Mouse (Mus musculus) layer of hippocampus, postnatal 36 days (tissue): ENCODE data around the gene Trpv4. TPM values are rescaled to one million over a fixed set of nuclear protein-coding genes. Genes with fewer than 3 reads are reported as not detected.

Experiments used
- DNase-seq, 2 experiments: peaks; one replicate each; pipeline ENCODE4 v3.0.0; 2022
- total RNA-seq, 2 experiments: library from RNA; stranded (reverse); gene quantifications; 2 replicates each; pipeline ENCODE4 v1.2.3; 2021

The Trpv4 gene
- total RNA-seq, 2 experiments from 2014 or later = 1.2 to 2.0 TPM

DNA sequence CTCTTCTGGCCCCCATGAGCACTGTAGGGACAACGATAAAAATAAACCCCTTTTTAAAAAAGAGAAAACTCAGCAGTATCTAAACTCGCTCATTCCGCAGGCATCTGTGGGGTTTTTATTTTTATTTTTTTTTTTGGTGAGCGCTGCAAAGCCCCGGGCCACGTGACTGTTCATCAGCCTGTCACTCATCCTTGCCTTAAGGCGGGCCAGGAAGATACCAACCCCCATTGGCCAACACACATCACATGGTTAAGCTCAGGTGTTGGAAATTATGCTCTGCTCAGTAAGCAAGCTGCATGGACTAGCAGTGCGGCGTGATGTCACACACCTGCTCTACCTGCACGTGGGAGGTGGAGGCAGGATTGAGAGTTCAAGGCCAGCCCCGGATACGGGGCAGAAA lies 40.4 kb downstream of the Trpv4 start:
- no peak for DNase-seq

DNA sequence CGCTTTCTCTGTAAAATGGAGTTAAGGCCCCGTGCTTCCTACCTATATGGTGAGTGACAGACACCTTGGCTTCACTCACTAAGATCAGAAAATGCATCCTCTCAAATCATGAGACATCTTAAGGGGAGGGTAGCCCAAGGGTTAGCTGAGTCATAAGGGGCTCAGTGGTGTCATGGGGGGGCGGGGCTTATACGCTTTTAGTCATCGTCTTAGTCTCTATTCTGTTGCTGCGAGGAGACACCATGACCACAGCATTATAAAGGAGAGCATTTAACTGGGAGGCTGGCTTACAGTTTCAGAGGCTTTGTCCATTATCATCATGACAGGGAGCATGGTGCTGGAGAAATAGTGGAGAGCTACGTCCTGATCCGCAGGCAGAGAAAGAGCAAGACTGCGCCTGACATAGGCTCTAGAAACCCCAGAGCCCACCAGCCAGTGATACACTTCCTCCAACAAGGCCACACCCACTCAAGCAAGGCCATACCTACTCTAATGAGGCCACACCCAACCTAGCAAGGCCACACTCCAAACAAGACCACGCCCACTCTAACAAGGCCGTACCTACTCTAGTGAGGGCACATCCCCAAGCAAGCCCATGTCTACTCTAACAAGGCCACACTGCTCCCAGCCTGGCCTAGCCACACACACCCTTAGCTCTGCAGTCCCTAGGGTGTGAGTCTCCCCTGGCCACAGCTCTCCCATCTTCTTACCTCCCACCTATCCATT lies 41.7 kb downstream of the Trpv4 start:
- DNase-seq = no peak

DNA sequence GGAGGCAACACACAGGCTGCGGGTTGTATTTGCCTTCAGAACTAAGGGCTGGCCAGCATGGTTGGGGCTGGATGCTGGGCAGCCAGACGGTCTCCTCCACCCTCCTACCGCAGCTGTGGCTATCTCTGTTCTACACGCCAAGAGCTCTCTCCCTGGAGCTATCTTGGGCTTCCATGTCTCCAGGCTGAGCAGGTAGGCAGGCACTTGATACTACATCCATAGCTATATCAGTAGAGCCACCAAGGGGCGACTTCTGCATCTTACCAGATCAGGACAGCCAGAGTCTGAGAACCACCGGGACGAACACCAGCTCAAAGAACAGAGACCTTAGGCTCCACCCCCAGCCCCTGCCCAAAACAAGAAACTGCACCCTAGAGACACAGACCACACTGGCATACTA lies 43.4 kb downstream of the Trpv4 start:
- no peak for DNase-seq

DNA sequence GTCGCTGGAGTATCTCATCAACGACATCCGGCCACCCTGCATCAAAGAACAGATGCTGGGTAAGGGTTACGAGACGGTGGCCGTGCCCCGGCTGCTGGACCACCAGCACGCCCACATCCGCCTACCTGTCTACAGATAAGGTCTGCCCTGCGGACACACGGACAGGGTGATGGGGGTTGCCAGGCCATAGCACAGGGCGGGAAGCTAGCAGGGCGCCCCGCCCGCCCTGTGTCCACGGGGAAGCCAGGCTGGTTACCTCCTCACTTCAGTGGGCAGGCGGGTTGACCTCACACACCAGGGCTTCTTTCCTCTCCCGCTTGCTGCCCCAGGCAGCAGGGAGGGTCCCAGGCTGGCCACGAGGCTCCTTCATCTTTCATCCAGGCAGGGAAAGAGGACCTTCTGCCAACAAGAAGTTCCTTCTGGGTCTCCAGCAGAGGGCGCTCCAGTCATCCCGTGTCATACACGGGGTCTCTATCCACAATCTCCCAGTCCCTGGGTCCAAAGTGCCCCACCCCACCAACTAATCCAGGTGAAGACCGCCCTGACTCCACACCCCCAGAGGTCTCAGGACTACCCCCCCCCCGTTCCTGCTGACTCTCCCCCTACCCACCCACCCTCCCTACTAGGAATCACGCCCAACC lies 46.1 kb downstream of the Trpv4 start:
- no peak for DNase-seq

DNA sequence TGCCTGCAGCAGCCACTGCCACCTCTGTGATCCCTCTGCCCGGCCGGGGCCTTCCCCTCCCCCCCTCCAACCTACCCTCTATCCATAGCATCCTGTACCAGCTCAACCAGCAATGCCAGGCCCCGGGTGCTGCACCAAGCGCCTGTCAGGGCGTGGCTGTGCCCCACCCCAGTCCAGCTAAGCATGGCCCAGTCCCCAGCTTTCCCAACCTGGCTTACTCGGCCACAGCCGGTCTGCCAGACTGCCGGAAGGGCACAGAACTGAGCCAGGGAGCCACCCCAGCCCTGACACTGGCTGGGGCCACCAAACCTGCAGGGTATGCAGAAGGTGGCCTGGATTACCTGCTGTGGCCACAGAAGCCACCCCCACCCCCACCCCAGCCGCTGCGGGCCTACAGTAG lies 47.0 kb downstream of the Trpv4 start:
- DNase-seq = no peak

DNA sequence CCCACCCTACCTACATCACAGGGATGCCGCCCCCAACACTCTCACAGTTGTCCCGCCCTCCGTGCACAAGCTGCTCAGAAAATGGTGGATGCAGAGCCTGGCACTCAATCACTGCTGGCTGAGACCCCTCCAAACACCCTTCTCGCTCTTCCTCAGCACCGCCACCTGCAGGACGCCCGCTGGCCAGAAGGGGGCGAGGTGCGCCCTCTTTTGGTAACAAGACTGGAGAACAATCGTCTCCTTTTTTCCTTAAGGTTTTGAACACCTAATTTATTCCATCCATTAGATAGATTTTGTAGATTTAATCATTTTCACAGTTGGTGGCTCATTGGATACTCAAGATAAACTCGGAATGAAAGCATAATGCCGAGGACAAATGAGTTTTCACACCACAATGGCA lies 49.7 kb downstream of the Trpv4 start:
- peak; percentile 71 to 75 for DNase-seq

DNA sequence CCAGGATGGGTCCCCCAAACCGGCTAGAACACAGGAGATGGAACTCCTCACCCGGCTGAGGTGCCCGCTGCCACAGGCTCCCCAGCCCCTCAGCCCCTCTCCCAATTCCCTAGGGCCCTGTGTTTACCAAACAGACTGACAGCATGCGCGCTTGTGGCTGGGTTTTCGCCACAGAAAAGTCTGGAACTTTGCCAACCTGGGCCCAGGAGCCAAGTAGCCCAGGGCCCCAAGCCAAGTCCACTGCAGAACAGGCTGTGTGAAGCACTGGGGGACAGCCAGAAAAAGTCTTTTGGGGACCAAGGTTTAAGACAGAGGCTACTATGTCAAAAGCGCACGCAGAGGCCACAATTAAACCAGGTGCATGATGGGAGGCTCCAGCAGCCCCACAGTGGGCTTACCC lies 50.6 kb downstream of the Trpv4 start:
- DNase-seq = peak; percentile 72 to 75

DNA sequence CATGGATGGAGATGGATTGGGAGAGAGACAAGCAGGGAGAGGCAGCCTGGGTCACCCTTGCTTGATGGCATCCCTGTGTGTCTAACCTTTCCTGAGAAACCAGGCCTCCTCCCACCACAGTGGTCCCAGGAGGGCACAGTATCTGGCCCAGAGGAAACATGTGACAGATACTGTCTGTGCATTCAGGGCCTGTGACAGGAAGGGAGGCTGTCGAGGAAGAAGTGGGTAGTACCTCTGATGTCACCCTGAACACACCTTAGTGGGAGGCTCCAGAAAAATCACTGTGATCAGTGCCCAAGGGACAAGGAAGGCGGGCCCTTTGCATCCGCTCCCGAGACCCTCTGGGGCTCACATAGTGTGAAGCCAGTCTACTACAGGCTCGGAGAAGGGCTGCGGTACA lies 52.2 kb downstream of the Trpv4 start:
- DNase-seq = no peak

DNA sequence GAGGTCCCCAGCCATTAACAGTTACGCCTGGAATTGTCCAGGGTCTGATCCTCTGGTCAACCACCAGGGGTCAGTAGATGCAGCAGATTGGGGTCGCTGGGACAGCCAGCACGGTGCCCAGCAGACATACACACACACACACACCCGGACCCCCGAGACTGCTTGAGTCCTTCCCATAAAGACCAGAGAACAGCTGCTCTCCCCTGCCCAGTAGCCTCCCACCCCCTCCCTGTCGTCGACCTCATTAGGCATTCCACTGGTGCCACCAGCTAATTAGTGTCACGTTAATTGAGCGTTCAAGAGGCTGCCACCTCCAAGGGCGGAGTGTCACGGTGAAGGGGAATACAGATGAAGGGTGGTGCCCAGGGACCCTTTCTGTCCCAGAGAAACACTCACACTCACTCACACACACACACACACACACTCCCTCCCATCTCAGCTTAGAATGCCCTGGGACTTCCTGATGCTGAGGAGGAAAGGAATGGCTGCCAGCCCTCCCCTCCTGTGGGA lies 53.4 kb downstream of the Trpv4 start:
- DNase-seq = no peak

DNA sequence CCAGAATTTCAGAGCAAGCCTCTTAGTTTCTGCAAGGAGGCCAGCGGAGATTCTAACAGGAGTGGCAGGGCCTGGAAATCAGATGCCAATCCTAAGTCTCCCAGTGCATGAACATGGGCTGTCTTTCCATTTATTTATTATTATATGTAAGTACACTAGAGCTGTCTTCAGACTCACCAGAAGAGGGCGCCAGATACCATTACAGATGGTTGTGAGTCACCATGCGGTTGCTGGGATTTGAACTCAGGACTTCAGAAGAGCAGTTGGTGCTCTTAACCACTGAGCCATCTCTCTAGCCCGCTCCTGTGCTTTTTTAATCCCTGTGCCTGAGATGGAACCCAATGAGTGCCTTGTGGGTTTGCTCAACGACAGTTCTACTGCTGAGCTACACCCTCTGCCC lies 54.2 kb downstream of the Trpv4 start:
- no peak for DNase-seq

DNA sequence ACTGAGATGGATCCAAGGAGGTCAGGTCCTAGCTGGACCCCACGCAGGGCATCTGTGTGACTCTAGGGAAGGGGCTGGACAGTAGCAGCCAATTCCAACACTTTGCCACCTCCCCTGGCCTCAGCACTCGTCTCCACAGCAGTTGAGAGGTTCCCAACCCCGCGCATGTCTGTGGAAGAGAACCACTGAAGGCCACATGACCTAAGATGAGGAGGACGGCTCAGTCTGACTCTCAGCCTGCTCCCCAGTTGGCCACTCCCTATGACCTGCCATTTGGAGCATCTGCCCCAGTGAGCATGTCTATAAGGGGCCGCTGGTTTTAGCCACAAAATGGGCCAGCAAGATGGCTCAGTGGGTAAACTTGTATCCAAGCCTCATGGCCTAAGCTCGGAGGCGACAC lies 56.2 kb downstream of the Trpv4 start:
- no peak for DNase-seq

DNA sequence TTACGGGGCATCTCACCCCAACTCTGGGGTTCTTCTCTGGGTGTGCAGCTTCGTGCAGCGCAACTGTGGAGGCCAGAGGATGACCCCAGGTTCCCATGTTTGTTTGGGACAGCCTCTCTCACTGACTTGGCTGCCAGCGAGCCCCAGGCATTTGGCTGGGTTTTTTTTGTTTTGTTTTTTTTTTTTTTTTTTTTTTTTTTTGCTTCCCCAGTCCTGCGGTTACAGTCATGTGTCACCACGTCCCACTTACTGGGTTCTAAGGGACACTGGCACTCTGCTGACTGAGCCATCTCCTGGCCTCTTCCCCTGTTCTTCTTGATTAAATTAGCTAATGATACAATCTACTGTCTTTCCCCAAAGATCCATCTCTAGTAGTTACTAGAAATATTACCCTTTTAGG lies 60.6 kb downstream of the Trpv4 start:
- DNase-seq = no peak

DNA sequence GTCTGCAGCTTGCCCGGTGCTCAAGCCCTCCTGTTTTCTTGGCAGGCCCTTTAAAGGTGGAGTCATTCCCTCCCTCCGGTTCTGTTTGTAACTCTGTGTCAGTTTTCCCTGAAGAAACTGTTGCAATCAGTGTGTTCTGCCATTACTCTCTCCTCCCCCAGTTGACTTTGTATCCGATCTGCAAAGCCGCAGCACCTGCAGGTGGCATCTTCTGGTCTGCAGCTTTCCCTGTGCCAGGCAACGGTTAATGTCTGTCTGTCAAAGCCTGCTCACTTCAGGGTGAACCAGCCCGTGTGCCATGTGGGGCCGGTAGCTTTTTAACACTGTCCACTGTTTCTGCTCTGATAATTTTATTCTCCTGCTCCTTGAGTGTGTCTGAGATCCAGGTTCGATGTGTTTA lies 61.0 kb downstream of the Trpv4 start:
- DNase-seq = no peak

DNA sequence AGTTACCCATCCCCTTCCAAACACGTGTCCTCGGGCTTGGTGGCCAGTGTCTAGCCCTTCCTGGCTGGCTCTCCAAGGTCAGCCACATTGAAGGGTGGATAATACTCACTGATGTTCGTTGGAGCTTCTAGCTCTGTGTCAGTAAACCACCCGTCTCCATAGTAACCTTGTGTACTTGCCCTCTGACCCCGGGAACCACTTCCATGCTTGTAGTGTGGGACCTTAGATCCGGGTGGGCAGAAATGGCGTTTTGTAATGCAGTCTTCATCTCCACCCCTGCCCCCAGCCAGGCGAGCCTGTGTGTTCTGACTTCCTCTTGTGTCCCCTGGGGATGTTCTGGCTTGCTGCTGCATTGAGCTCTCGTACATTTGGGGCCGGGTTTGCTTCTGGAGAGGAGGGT lies 61.6 kb downstream of the Trpv4 start:
- DNase-seq = no peak

DNA sequence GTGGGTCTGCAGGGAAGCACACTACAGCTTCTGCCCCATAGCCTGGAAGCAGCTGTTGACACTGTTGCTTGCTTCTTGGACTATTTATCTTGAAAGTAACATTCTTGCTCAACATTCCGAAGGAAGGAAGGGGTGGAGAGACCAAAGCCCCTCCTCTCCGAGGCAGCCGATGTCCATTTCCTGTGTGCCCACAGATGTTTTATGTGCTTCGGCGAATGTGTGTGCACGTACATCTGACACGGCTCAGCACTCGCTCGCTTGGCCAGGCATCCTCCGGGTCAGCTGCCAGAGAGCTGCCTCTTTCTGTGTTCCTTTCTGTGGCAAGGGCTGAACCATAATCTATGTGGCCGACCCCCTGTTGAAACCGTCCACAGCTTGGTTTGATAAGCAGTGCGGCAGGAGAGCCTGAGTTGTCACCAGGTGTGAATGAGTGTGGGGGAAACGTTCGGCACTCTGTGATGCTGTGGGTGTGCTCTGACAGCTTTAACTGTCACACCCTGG lies 63.4 kb downstream of the Trpv4 start:
- no peak for DNase-seq

DNA sequence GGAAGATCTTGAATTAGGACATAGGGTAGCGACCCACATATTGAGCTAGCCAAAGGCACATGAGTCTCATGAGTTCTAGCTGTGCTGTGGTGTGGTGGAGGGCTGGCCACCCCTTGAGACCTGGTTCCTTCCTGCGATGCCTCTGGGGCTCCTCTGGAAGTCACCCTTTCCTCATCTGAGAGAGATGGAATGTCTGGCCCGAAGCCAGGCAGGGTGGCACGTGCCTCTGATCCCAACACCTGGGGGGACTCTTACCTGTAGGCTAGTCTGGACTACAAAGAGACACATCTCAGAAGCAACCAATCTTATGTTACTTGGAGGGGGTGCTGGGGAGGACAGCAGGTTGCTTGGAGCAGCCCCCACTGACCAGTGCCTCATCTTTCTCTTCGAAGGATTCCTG lies 64.3 kb downstream of the Trpv4 start:
- DNase-seq = no peak

DNA sequence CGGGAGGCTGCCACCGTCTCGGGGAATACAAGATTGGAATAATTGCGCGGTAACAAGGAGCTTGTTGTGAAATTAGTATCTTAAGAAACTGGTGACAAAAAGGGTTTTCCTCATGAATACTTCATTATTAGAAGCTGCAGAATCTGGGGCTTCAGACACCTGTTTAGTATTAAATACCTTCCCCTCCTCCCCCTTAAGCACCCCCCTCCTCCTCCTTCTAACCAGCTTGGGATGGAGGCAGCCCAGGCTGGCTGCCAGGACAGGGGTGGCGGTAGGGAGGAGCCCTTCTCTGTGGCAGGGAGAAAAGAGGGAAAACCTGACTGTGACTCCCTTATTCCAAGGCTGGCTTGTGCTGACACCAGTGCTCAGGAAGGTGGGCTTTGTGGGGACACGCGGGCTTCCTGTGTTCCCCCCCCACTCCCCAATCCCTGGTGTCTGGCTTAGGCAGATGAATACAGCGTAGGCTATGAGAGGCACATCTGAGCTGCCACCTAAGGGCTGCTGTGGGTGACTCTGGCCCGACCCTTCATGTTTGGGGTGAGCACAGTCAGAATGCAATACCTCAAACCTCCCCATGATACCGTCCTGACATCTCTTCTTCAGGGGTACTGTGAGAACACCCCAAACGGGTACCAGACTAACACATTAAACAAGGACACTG lies 64.9 kb downstream of the Trpv4 start:
- DNase-seq = no peak

DNA sequence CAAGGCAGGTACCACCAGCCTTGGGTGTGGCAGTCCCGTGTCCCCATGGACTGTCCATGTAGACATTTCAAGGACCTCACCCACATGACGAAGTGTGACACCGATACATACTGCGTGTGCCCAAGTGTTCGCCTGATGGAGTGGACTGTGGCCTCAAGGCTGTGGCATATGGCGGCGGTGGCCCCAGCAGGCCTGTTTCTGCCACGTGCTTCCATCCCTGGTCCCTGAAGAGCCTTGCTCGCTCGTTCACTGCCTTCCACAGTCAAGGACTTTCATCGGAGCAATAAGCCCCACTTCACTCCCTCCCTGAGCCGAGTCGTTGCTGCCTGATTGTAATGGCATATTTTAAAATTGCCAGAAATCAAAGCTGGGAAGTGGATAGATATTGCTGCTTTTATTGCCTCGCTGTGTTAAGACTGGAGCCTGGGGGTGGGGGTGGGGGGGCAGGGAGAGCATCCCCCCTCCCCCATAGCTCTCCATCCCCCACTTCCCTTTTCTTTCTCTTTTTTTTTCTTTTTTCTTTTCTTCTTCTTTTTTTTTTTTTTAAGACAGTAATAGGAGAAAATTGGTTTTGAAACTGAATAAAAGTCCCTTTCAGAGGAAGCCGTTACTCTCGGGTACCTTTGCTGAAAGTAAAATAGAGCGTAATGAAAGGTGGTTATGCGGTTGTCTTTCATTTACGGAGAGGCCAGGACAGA lies 65.6 kb downstream of the Trpv4 start:
- DNase-seq = no peak

DNA sequence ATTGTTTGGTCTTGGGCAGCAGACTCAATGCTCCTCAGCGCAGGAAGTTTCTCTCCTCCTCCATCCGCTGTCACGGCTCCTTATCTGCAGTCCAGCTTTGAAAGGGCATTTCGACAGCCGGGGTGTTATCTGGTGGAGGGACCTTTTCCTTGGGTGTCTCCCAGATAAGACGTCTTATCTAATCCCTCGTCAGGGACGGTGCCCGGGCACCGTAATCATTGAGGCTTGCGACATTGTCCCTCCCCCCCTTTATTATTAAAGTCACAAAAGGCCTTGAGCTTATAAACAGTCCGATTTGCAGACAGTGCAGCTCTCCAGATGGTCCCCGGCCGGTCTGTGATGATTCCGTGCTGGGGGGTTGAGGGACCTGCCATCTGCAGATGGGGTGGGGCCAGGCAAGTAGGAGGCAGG lies 67.1 kb downstream of the Trpv4 start:
- no peak for DNase-seq

DNA sequence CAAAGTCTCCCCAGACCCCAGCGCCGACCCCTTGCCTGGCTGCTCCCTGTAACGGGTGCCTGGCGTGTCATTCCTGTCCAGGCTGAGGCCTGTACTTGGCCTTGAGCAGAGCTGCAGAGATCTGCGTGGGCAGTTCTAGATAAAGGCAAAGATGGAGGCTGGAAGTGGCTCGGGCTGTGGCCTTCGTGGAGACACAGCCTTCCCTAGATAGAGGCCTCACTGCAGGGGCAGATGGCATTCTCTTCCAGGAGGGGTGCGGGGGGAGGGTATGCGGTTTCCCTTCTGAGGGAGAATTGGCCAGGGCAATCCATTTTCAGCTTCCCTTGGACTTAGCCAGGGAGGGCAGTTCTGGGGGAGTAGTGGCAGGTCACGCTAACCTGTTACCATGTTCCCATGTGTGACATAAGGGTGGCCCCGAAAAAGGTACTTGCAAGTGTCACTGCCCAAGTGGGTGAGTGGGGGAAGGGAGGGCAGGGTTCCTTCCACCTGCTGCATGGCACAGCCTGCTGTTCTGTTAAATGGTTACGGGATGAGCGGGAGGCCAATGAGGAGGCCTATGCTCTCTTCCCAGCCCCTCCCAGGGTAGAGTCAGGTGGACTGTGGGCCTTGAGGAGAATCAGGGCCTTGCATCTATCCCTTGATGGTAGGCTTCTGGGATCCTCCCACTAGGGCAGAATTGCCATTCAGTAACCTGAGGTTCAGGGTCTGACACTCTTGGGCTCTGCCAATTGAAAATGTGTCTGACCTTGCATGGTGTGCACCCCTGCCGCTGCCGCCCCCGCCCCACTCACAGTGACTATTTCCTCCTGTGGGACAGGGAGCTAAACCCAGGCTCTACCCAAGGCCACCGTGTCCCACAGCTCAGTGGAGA lies 67.9 kb downstream of the Trpv4 start:
- DNase-seq = no peak

DNA sequence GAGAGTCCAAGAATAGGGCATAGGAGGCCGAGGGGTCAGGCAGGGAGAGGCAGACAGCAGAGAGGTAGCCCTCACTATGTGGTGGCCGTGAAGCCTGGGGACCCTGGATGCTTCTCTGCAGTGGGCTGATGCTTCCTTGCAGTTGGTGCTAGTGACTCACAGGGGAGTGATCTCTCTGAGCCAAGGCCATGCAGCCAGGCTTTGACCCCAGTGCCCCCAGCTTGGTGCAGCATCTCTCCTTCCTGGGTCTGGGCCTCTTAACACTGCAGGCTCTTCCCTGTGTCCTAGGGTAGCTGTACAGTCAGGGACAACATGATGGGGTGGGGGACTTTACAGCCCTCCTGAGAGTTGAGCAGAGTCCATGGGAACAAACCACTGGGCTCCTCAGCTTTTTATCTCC lies 68.8 kb downstream of the Trpv4 start:
- no peak for DNase-seq

DNA sequence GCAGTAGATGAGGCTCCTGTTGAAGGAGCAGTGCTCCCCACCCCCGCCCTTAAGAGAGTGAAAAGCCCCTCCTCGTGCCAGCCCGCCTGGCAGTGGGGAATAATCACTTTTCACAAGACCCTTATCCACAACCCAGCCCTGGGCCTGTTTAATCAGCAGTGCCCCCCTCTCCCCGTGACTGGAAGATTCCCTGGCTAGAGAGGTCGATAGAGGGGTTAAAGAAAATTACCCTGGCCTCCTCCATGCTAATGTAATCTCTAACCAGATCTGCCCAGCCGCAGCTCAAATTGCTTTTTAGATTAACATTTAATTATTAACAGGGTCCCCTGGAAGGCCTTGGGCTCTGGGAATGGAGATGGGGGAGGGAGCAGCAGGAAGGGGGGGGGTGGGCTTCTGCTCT lies 69.2 kb downstream of the Trpv4 start:
- DNase-seq = no peak
